Mouse (Mus musculus) heart, embryonic 12.5 days (tissue): ENCODE measurements around the gene Rasal3. TPM values are rescaled to one million over a fixed set of nuclear protein-coding genes. Genes with fewer than 3 reads are reported as not detected.

Source experiments
- ATAC-seq: fragments of 200-750 bp; cut with Nextera tagmentation; 2 replicates; pipeline ENCODE4 v1.8.0; 2017; ENCODE audit warnings: moderate TSS enrichment, moderate library complexity; ENCODE audit not compliant: insufficient number of reproducible peaks, low FRiP score
- H3K27ac ChIP-seq: fragments of 300-500 bp; sonication (generic); 2 replicates; pipeline ENCODE4 v1.5.1; 2016; ENCODE audit warnings: mild to moderate bottlenecking, moderate library complexity; ENCODE audit not compliant: poor library complexity, severe bottlenecking
- H3K27me3 ChIP-seq: fragments of 300-500 bp; sonication (generic); replicated peaks from 2 replicates; pipeline ENCODE4 v1.6.1; 2016; ENCODE audit warnings: mild to moderate bottlenecking, moderate library complexity
- H3K36me3 ChIP-seq: fragments of 300-500 bp; sonication (generic); 2 replicates; pipeline ENCODE4 v1.6.1; 2016; ENCODE audit warnings: mild to moderate bottlenecking, moderate library complexity
- H3K4me1 ChIP-seq: fragments of 300-500 bp; sonication (generic); replicated peaks from 2 replicates; pipeline ENCODE4 v1.6.1; 2016; ENCODE audit warnings: mild to moderate bottlenecking
- H3K4me2 ChIP-seq: fragments of 300-500 bp; sonication (generic); 2 replicates; pipeline ENCODE4 v1.6.1; 2016; ENCODE audit warnings: mild to moderate bottlenecking, moderate library complexity
- H3K4me3 ChIP-seq: fragments of 300-500 bp; sonication (generic); 2 replicates; pipeline ENCODE4 v1.5.1; 2016; ENCODE audit warnings: mild to moderate bottlenecking
- H3K9ac ChIP-seq: fragments of 300-500 bp; sonication (generic); 2 replicates; pipeline ENCODE4 v1.6.1; 2016; ENCODE audit warnings: mild to moderate bottlenecking, moderate library complexity
- H3K9me3 ChIP-seq: fragments of 300-500 bp; sonication (generic); replicated peaks from 2 replicates; pipeline ENCODE4 v1.6.1; 2016; ENCODE audit warnings: mild to moderate bottlenecking, moderate library complexity
- WGBS: fragments of 180-500 bp; shearing (Covaris S2); methylation state at CpG from one replicate; pipeline ENCODE4 v1.1.7; 2016; 5-methylcytosine and 5-hydroxymethylcytosine counted together
- microRNA-seq: library from miRNA; unstranded; fragments of <30 nt; microRNA quantifications from one replicate; pipeline ENCODE4, GENCODE M21; 2017
- polyA plus RNA-seq: library from polyadenylated mRNA; unstranded; fragments of >200 nt; fragmentation: Nextera tagmentation; extraction: Ambion mirVana; gene quantifications from 2 replicates; pipeline ENCODE4 v1.2.1, GENCODE M21; 2016

The Rasal3 gene
- polyA plus RNA-seq, 1 experiment from 2014 or later, result 0.66 TPM

DNA sequence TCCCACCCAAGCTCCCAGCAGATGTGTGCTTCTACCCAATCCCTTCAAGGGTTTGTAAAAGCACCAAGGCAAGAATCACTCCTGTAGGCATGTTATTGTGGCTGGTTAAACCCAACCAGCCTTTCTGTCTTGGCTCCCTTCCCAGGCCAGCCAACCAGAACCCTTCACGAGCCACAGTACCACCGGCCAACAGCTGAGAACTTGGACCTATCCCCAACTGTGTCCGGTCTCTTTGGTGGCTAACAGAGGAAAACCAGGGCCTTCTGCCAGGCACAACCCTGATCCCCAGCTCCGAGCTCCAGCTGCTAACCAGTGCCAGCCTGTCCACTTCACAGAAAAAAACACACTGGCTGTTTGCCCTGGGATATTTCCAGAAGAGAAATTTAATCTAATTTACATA is 49.7 kb downstream of the Rasal3 start:
- no peak overlapping the region for H3K4me2 ChIP-seq
- no peaks in the 10 kb centered on the region for H3K27me3 ChIP-seq
- H3K4me3 ChIP-seq, result no peak overlapping the region
- H3K36me3 ChIP-seq, result peaks cover 52% of the 10 kb centered on the region
- no peak overlapping the region for H3K27ac ChIP-seq
- ATAC-seq, result no peak
- 78% methylated on average over 4 of the region's 4 CpGs for WGBS
- H3K9ac ChIP-seq, result no peak overlapping the region
- H3K4me1 ChIP-seq, result peaks cover 12% of the 10 kb centered on the region
- H3K9me3 ChIP-seq, result no peaks in the 10 kb centered on the region

DNA sequence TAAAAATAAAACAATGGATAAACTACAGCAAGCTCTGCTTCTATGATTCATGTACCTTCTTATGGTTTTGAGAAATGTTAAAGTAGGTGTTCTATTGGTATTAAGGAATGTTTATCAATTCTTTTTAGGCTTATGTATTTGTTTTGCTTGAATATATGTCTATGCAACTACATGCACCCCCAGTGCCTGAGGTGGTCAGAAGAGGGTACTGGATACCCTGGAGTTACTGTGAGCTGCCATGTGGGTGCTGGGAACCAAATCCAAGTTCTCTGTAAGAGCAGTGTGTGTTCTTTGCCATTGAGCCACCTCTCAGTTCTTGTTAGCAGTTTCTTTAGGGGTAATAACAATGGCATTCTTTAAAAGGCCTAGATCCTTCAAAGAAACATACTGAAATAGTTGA is 51.7 kb downstream of the Rasal3 start:
- no peak overlapping the region for H3K27ac ChIP-seq
- H3K9me3 ChIP-seq, result no peaks in the 10 kb centered on the region
- no peak overlapping the region for H3K9ac ChIP-seq
- ATAC-seq, result no peak
- H3K4me3 ChIP-seq, result no peak overlapping the region
- H3K36me3 ChIP-seq, result peaks cover 33% of the 10 kb centered on the region
- H3K4me2 ChIP-seq, result no peak overlapping the region
- no peaks in the 10 kb centered on the region for H3K27me3 ChIP-seq
- peaks cover 20% of the 10 kb centered on the region for H3K4me1 ChIP-seq

DNA sequence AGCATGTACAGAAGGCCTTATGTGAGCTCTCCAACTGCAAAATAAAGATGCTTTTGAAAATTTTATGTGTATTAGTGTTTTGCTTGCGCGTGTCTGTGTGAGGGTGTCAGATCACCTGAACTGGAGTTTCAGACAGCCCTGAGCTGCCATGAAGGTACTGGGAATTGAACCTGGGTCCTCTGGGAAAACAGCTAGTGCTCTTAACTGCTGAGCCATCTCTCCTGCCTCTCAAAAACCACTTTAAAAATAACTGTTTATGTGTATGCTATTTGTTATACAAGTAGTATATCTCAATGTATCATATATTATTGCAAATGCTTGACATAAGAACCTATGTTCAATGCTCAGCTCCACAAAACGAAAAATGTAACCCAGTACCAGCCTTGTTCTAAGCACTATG is 52.1 kb downstream of the Rasal3 start:
- WGBS, result 79% methylated on average over 3 of the region's 3 CpGs
- Histone ChIP-seq H3K27ac (no peak overlapping the region), H3K4me1 (peaks cover 20% of the 10 kb centered on the region), H3K36me3 (peaks cover 28% of the 10 kb centered on the region), H3K9me3 (no peaks in the 10 kb centered on the region), H3K27me3 (no peaks in the 10 kb centered on the region), H3K4me2 (peak overlapping the region; percentile 68; the same call in 1 of the 2 replicates), H3K9ac (no peak overlapping the region), H3K4me3 (no peak overlapping the region)
- ATAC-seq, result no peak

DNA sequence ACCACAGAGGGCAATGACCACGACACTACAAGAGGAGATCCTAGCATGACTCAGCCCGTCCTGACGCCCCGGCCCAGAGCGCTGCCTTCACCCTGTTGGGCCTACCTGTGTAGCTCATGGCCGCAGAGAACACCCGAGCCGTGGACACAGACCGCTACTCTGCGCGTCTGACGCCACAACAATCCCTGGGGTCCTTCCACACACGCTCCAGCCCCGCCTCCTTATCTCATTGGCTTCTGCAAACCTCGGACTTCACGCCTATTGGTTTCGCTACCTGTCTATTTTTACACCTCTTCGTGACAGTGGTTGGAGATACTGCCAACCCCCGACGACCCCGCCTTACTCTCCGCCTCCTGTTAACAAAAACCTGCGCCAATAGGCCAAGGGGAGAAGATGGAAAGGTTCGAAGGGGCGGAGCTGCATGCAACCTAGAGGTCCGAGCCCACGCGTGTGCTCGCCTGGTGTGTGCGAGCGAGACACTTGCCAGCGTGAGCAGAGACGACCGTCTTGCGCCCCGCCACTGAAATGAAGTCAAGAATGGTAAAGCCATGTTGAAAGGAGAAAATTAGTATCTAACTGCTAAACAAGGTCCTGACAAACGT is 52.9 kb downstream of the Rasal3 start, which contains the start of gene Akap8l:
Akap8l (minus strand) TSS at position 226 of the 602 bp plus-strand sequence.
- Histone ChIP-seq H3K9me3 (no peaks in the 10 kb centered on the region), H3K27ac (peak within 1 kb of the TSS; percentile 65), H3K4me1 (peaks cover 20% of the 10 kb centered on the region), H3K27me3 (no peaks in the 10 kb centered on the region), H3K9ac (peak within 1 kb of the TSS; percentile 80), H3K36me3 (peaks cover 20% of the 10 kb centered on the region), H3K4me3 (peak within 1 kb of the TSS; percentile 80), H3K4me2 (peak within 1 kb of the TSS; percentile 71)
- under 1% methylated on average over 37 of the region's 37 CpGs for WGBS
- peak; percentile 96 for ATAC-seq

DNA sequence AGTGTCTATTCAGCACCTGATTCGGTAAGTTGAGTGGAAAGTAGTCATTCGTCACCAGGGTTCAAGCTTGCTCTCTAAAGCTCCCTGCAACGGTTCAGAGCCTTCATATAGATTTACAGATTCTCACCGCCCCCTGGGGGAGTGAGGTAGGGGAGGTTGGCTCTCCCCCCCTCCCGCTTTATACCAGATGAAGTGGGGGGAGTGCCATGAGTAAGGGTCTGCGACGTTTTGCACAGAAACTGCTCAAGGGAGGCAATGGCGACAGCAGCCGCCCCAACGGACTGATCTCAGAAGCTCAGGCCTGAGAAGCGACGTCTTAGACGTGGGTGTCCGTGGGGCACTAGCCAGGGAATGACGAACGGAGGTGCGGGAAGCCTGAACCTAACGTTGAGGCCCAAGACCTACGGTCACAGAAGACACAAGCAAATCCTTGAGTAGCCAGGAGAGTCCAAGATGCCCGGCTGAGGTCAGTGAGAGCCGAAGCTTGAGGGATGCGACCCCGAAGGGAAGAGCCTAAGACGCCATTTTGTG is 53.5 kb downstream of the Rasal3 start:
- Histone ChIP-seq H3K4me1 (peaks cover 20% of the 10 kb centered on the region), H3K4me3 (peak overlapping the region; percentile 80), H3K9me3 (no peaks in the 10 kb centered on the region), H3K27me3 (no peaks in the 10 kb centered on the region), H3K36me3 (peaks cover 18% of the 10 kb centered on the region), H3K27ac (peak overlapping the region; percentile 65), H3K4me2 (peak overlapping the region; percentile 71), H3K9ac (peak overlapping the region; percentile 80)
- under 1% methylated on average over 24 of the region's 24 CpGs for WGBS
- peak; percentile 23; the same call in 1 of the 2 replicates for ATAC-seq

DNA sequence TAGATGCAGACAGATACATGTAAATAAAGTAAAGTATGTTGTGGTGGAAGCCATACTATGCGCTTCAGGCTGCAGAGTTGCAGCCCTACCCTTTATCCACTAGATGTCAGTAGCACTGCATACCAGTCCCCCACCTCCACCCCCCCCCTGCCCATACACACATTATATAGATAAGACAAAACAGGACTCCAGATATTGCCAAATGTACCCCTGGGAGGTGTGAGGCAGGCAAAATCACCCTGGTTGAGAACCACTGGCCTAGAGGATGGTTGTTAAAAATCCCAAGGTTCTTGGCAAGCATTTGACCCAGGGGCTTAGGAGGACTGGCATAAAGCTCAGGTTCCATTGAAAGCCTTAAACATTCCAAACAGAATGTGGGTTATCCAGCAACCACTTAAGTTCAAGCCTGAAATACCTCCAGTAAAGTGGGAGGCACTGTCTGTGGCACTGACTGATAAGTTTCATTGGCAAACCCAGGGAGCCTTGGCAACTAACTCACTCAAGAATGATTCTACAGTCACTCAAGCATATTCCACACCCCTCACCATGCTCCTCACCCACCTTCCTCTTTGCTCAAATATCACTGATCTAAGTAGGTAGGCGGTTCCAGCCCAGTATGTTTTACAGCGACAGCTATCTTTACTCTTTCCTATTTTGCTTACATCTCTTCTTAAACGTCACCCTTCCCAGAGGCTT is 54.2 kb downstream of the Rasal3 start:
- H3K9me3 ChIP-seq, result no peaks in the 10 kb centered on the region
- H3K4me3 ChIP-seq, result peak overlapping the region; percentile 80
- WGBS, result 4% methylated on average over 4 of the region's 4 CpGs
- H3K9ac ChIP-seq, result peak overlapping the region; percentile 80
- 0 out of 2 replicates have a peak, but pooled peaks have one; percentile 23 for ATAC-seq
- no peaks in the 10 kb centered on the region for H3K27me3 ChIP-seq
- H3K4me1 ChIP-seq, result peaks cover 18% of the 10 kb centered on the region
- peak overlapping the region; percentile 71 for H3K4me2 ChIP-seq
- H3K27ac ChIP-seq, result peak overlapping the region; percentile 65
- peaks cover 17% of the 10 kb centered on the region for H3K36me3 ChIP-seq

DNA sequence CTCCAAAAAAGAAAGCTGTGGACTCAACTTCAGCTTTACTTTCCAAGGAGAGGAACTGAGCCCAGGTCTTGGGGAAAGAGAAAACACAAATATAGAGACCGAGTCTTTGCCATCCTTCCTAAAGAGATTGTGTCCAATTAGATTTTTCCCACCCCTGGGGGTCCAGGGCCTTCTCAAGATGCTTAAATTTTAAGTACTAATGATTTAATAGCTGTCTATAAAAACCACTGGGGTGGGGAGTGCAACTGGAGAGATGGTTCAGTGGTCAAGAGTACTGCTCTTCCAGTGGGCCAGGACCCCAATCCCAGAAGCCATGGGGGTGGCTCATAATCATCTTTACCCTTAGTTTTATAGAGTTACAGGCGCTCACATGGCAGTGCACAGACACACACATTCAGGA is 55.0 kb downstream of the Rasal3 start:
- peaks cover 17% of the 10 kb centered on the region for H3K36me3 ChIP-seq
- ATAC-seq, result no peak
- H3K27me3 ChIP-seq, result no peaks in the 10 kb centered on the region
- peaks cover 17% of the 10 kb centered on the region for H3K4me1 ChIP-seq
- 83% methylated on average over 2 of the region's 2 CpGs for WGBS
- no peak overlapping the region for H3K9ac ChIP-seq
- no peak overlapping the region for H3K27ac ChIP-seq
- H3K4me3 ChIP-seq, result no peak overlapping the region
- H3K4me2 ChIP-seq, result peak overlapping the region; percentile 71
- no peaks in the 10 kb centered on the region for H3K9me3 ChIP-seq

DNA sequence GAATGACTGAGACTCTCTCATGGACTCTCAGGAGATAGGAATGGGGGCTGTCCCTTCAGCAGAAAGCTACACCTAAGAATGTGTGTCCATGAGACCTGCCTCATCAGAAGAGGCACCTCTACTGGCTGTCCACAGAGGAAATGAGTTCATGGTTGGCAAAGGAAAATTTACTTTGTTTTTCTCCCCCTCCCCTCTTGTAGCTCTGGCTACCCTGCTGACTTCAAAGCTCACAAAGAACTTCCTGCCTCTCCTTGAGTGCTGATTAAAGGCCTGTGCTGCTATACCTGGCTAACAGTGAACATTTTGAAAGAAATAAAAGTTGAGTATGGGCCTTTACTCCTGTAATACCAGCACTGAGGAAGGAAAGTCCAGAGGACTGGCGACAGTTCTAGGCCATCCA is 62.3 kb downstream of the Rasal3 start:
- WGBS, result 79% methylated on average over 1 of the region's 1 CpGs
- 0 out of 2 replicates have a peak, but pooled peaks cover 6% of the 10 kb centered on the region for H3K4me1 ChIP-seq
- H3K9ac ChIP-seq, result no peak overlapping the region
- peaks cover 60% of the 10 kb centered on the region for H3K36me3 ChIP-seq
- ATAC-seq, result no peak
- H3K27me3 ChIP-seq, result no peaks in the 10 kb centered on the region
- H3K4me3 ChIP-seq, result no peak overlapping the region
- no peaks in the 10 kb centered on the region for H3K9me3 ChIP-seq
- no peak overlapping the region for H3K4me2 ChIP-seq
- H3K27ac ChIP-seq, result no peak overlapping the region

Small RNAs within 50 kb of the gene (microRNA-seq; reads per million reads assigned to microRNA genes)
- gene Gm22201, result not detected

Other genes starting within 250 kb of the Rasal3 start
- gene Notch3, start 236.7 kb downstream of the Rasal3 start, polyA plus RNA-seq, result 8.0 and 10.6 TPM in 2 replicates
- 0.09 TPM in 1 of 2 replicates, not detected in the other for gene Ephx3, start 214.0 kb downstream of the Rasal3 start, polyA plus RNA-seq
- 72.6 and 76.6 TPM in 2 replicates for gene Brd4, start 118.9 kb downstream of the Rasal3 start, polyA plus RNA-seq
- 85.1 and 88.9 TPM in 2 replicates for gene Akap8, start 82.3 kb downstream of the Rasal3 start, polyA plus RNA-seq
- gene Akap8l, start 53.0 kb downstream of the Rasal3 start, polyA plus RNA-seq, result 79.4 and 84.6 TPM in 2 replicates
- 23.7 and 23.9 TPM in 2 replicates for gene Wiz, start 14.1 kb downstream of the Rasal3 start, polyA plus RNA-seq
- not detected in 2 replicates for gene Pglyrp2, start 20.6 kb upstream of the Rasal3 start, polyA plus RNA-seq
- 0.26 and 0.42 TPM in 2 replicates for gene Cyp4f39, start 49.1 kb upstream of the Rasal3 start, polyA plus RNA-seq
- 6.1 and 7.1 TPM in 2 replicates for gene Cyp4f17, start 102.5 kb upstream of the Rasal3 start, polyA plus RNA-seq
- gene Cyp4f16, start 133.0 kb upstream of the Rasal3 start, polyA plus RNA-seq, result 18.3 and 19.2 TPM in 2 replicates
- gene Cyp4f37, start 217.7 kb upstream of the Rasal3 start, polyA plus RNA-seq, result not detected in 2 replicates